Mouse (Mus musculus): ENCODE data around the gene Ryr1.

GRCm38 (mm10) chr7:29076977-29077376 lies 48.0 kb downstream of the Ryr1 start:
- TF ChIP-seq EP300 (IDR thresholded peaks at IDR 0.05) (no peak), CTCF (IDR thresholded peaks at IDR 0.05) (no peak)

Data from lung, postnatal 0 days (tissue).